Mouse (Mus musculus) midbrain, embryonic 16.5 days (tissue): ENCODE data around the gene Ptn. TPM values are rescaled to one million over a fixed set of nuclear protein-coding genes. Genes with fewer than 3 reads are reported as not detected.

ENCODE experiments used
- ATAC-seq: fragments of 200-750 bp; cut with Nextera tagmentation; 2 replicates; pipeline ENCODE4 v1.8.0; 2017; ENCODE audit warnings: moderate TSS enrichment
- H3K27ac ChIP-seq: fragments of 300-500 bp; sonication (generic); 2 replicates; pipeline ENCODE4 v1.5.1; 2014; ENCODE audit warnings: mild to moderate bottlenecking, low read length, mixed read lengths
- H3K27me3 ChIP-seq: fragments of 300-500 bp; sonication (generic); 2 replicates; pipeline ENCODE4 v1.6.1; 2014; ENCODE audit warnings: low read depth, low read length, mixed read lengths; ENCODE audit not compliant: control insufficient read depth, insufficient read depth
- H3K36me3 ChIP-seq: fragments of 300-500 bp; sonication (generic); 2 replicates; pipeline ENCODE4 v1.6.1; 2014; ENCODE audit warnings: mild to moderate bottlenecking, low read length, moderate library complexity, mixed read lengths; ENCODE audit not compliant: control insufficient read depth, insufficient read depth
- H3K4me1 ChIP-seq: fragments of 300-500 bp; sonication (generic); 2 replicates; pipeline ENCODE4 v1.6.1; 2014; ENCODE audit warnings: mild to moderate bottlenecking, low read length, mixed read lengths; ENCODE audit not compliant: control insufficient read depth, insufficient read depth
- H3K4me2 ChIP-seq: fragments of 300-500 bp; sonication (generic); 2 replicates; pipeline ENCODE4 v1.6.1; 2014; ENCODE audit warnings: mild to moderate bottlenecking, low read length, mixed read lengths
- H3K4me3 ChIP-seq: fragments of 300-500 bp; sonication (generic); 2 replicates; pipeline ENCODE4 v1.5.1; 2014; ENCODE audit warnings: low read depth, mild to moderate bottlenecking, low read length, moderate library complexity, mixed read lengths
- H3K9ac ChIP-seq: fragments of 300-500 bp; sonication (generic); 2 replicates; pipeline ENCODE4 v1.6.1; 2014; ENCODE audit warnings: low read depth, low read length, mixed read lengths
- H3K9me3 ChIP-seq: fragments of 300-500 bp; sonication (generic); replicated peaks from 2 replicates; pipeline ENCODE4 v1.6.1; 2014; ENCODE audit warnings: mild to moderate bottlenecking, low read length, mixed read lengths; ENCODE audit not compliant: control insufficient read depth, poor library complexity, severe bottlenecking
- WGBS: fragments of 180-500 bp; shearing (Covaris S2); extraction: QIAGEN DNeasy Blood & Tissue Kit; methylation state at CpG from one replicate; pipeline ENCODE4 v1.1.7; 2014; 5-methylcytosine and 5-hydroxymethylcytosine counted together
- polyA plus RNA-seq: library from polyadenylated mRNA; unstranded; fragments of >200 nt; fragmentation: Nextera tagmentation; extraction: Ambion mirVana; gene quantifications from 2 replicates; pipeline ENCODE4 v1.2.1, GENCODE M21; 2015

Gene Ptn
- polyA plus RNA-seq: 861 and 866 TPM in 2 replicates

GRCm38 (mm10) chr6:36809747-36810285, at the start of gene Ptn:
Gene Ptn (minus strand): TSS chr6:36810220.
- Histone ChIP-seq H3K27me3 (no peaks in the 10 kb centered on the region), H3K4me3 (peak within 1 kb of the TSS; percentile 81), H3K9ac (peak within 1 kb of the TSS; percentile 88), H3K9me3 (no peaks in the 10 kb centered on the region), H3K4me1 (peaks cover 18% of the 10 kb centered on the region), H3K27ac (peak within 1 kb of the TSS; percentile 89), H3K36me3 (no peaks in the 10 kb centered on the region), H3K4me2 (peak within 1 kb of the TSS; percentile 73)
- peak; percentile 84 for ATAC-seq
- WGBS: 0% methylated on average over 15 of the region's 15 CpGs

GRCm38 (mm10) chr6:36858258-36859041, 48.4 kb upstream of the Ptn start:
- H3K4me1 ChIP-seq: peaks cover 3% of the 10 kb centered on the region
- no peak overlapping the region for H3K4me3 ChIP-seq
- 0 out of 2 replicates have a peak, but pooled peaks cover 2% of the 10 kb centered on the region for H3K36me3 ChIP-seq
- no peak overlapping the region for H3K9ac ChIP-seq
- WGBS: 16% methylated on average over 3 of the region's 3 CpGs
- ATAC-seq: peak; percentile 64
- H3K4me2 ChIP-seq: no peak overlapping the region
- peak overlapping the region; percentile 65 for H3K27ac ChIP-seq
- H3K27me3 ChIP-seq: no peaks in the 10 kb centered on the region
- no peaks in the 10 kb centered on the region for H3K9me3 ChIP-seq

- ATAC-seq: peak; percentile 56; the same call in 1 of the 2 replicates
- no peak overlapping the region for H3K4me2 ChIP-seq
- H3K9ac ChIP-seq: no peak overlapping the region
- no peaks in the 10 kb centered on the region for H3K36me3 ChIP-seq
- 14% methylated on average over 6 of the region's 6 CpGs for WGBS
- H3K4me1 ChIP-seq: peaks cover 3% of the 10 kb centered on the region
- H3K4me3 ChIP-seq: no peak overlapping the region
- H3K9me3 ChIP-seq: no peaks in the 10 kb centered on the region
- no peaks in the 10 kb centered on the region for H3K27me3 ChIP-seq
- peak overlapping the region; percentile 33; the same call in 1 of the 2 replicates for H3K27ac ChIP-seq
These were observed 47.7 kb upstream of the Ptn start for GRCm38 (mm10) chr6:36857627-36858257.

- Histone ChIP-seq H3K4me3 (no peak overlapping the region), H3K27ac (peak overlapping the region; percentile 14), H3K4me1 (peaks cover 3% of the 10 kb centered on the region), H3K9ac (no peak overlapping the region), H3K27me3 (no peaks in the 10 kb centered on the region), H3K9me3 (no peaks in the 10 kb centered on the region), H3K36me3 (0 out of 2 replicates have a peak, but pooled peaks cover 7% of the 10 kb centered on the region), H3K4me2 (no peak overlapping the region)
- 57% methylated on average over 7 of the region's 7 CpGs for WGBS
- peak; percentile 94 for ATAC-seq
These were observed 40.6 kb upstream of the Ptn start for GRCm38 (mm10) chr6:36850422-36851129.

- no peaks in the 10 kb centered on the region for H3K4me1 ChIP-seq
- 93% methylated on average over 1 of the region's 1 CpGs for WGBS
- H3K27me3 ChIP-seq: no peaks in the 10 kb centered on the region
- no peak for ATAC-seq
- H3K9me3 ChIP-seq: no peaks in the 10 kb centered on the region
- no peak overlapping the region for H3K9ac ChIP-seq
- 0 out of 2 replicates have a peak, but pooled peaks cover 5% of the 10 kb centered on the region for H3K36me3 ChIP-seq
- H3K4me3 ChIP-seq: no peak overlapping the region
- H3K4me2 ChIP-seq: no peak overlapping the region
- H3K27ac ChIP-seq: no peak overlapping the region
These were observed 35.3 kb upstream of the Ptn start for GRCm38 (mm10) chr6:36845288-36845687.

GRCm38 (mm10) chr6:36844258-36844657, 34.2 kb upstream of the Ptn start:
- no peak for ATAC-seq
- H3K27ac ChIP-seq: no peak overlapping the region
- no peaks in the 10 kb centered on the region for H3K27me3 ChIP-seq
- H3K4me1 ChIP-seq: no peaks in the 10 kb centered on the region
- H3K4me2 ChIP-seq: no peak overlapping the region
- no peak overlapping the region for H3K4me3 ChIP-seq
- no peaks in the 10 kb centered on the region for H3K9me3 ChIP-seq
- no peak overlapping the region for H3K9ac ChIP-seq
- 75% methylated on average over 6 of the region's 6 CpGs for WGBS
- 0 out of 2 replicates have a peak, but pooled peaks cover 5% of the 10 kb centered on the region for H3K36me3 ChIP-seq

GRCm38 (mm10) chr6:36843031-36843488, 33.0 kb upstream of the Ptn start:
- H3K4me3 ChIP-seq: no peak overlapping the region
- no peaks in the 10 kb centered on the region for H3K4me1 ChIP-seq
- H3K4me2 ChIP-seq: no peak overlapping the region
- H3K36me3 ChIP-seq: 0 out of 2 replicates have a peak, but pooled peaks cover 5% of the 10 kb centered on the region
- no peak overlapping the region for H3K9ac ChIP-seq
- no peaks in the 10 kb centered on the region for H3K9me3 ChIP-seq
- H3K27me3 ChIP-seq: no peaks in the 10 kb centered on the region
- H3K27ac ChIP-seq: no peak overlapping the region
- no peak for ATAC-seq
- 87% methylated on average over 3 of the region's 3 CpGs for WGBS

- H3K9ac ChIP-seq: no peak overlapping the region
- 87% methylated on average over 5 of the region's 5 CpGs for WGBS
- H3K27me3 ChIP-seq: no peaks in the 10 kb centered on the region
- H3K36me3 ChIP-seq: 0 out of 2 replicates have a peak, but pooled peaks cover 5% of the 10 kb centered on the region
- no peak overlapping the region for H3K4me3 ChIP-seq
- no peak for ATAC-seq
- H3K4me1 ChIP-seq: no peaks in the 10 kb centered on the region
- H3K27ac ChIP-seq: no peak overlapping the region
- no peak overlapping the region for H3K4me2 ChIP-seq
- H3K9me3 ChIP-seq: no peaks in the 10 kb centered on the region
These were observed 32.3 kb upstream of the Ptn start for GRCm38 (mm10) chr6:36842101-36842922.
